Mouse (Mus musculus): ENCODE results near the gene Npas2. TPM values are rescaled to one million over a fixed set of nuclear protein-coding genes. Genes with fewer than 3 reads are reported as not detected.

Gene Npas2
- polyA plus RNA-seq, 1 experiment = 0.75 TPM

- no peaks in the 10 kb centered on the region for H3K27me3 ChIP-seq (ENCODE audit: control insufficient read depth, insufficient read depth, low read length, poor library complexity, severe bottlenecking)
- no peaks in the 10 kb centered on the region for H3K9me3 ChIP-seq (replicated peaks; ENCODE audit: control insufficient read depth, insufficient read depth, low read length, poor library complexity, severe bottlenecking)
- H3K27ac ChIP-seq (ENCODE audit: insufficient read depth, low read length) = no peak overlapping the region
- TF ChIP-seq POLR2A (IDR thresholded peaks at IDR 0.05; ENCODE audit: insufficient read depth, low read length) (no peak), EP300 (IDR thresholded peaks at IDR 0.05; ENCODE audit: insufficient read depth, low read depth, low read length) (no peak), CTCF (IDR thresholded peaks at IDR 0.05; ENCODE audit: low read depth, low read length) (no peak)
- no peaks in the 10 kb centered on the region for H3K36me3 ChIP-seq (ENCODE audit: control insufficient read depth, insufficient read depth, low read length, poor library complexity, severe bottlenecking)
- no peak overlapping the region for H3K9ac ChIP-seq (ENCODE audit: low read depth, poor library complexity, severe bottlenecking)
- no peaks in the 10 kb centered on the region for H3K4me1 ChIP-seq (ENCODE audit: control insufficient read depth, insufficient read depth, low read length)
- no peak overlapping the region for H3K4me3 ChIP-seq (ENCODE audit: low read depth, low read length)
Observed at GRCm38 (mm10) chr1:39335561-39336196, 142.1 kb downstream of the Npas2 start.

- Histone ChIP-seq H3K27ac (ENCODE audit: insufficient read depth, low read length) (no peak overlapping the region), H3K4me1 (ENCODE audit: control insufficient read depth, insufficient read depth, low read length) (no peaks in the 10 kb centered on the region), H3K9ac (ENCODE audit: low read depth, poor library complexity, severe bottlenecking) (no peak overlapping the region), H3K4me3 (ENCODE audit: low read depth, low read length) (no peak overlapping the region), H3K9me3 (replicated peaks; ENCODE audit: control insufficient read depth, insufficient read depth, low read length, poor library complexity, severe bottlenecking) (no peaks in the 10 kb centered on the region), H3K36me3 (ENCODE audit: control insufficient read depth, insufficient read depth, low read length, poor library complexity, severe bottlenecking) (no peaks in the 10 kb centered on the region), H3K27me3 (ENCODE audit: control insufficient read depth, insufficient read depth, low read length, poor library complexity, severe bottlenecking) (no peaks in the 10 kb centered on the region)
- TF ChIP-seq EP300 (IDR thresholded peaks at IDR 0.05; ENCODE audit: insufficient read depth, low read depth, low read length) = no peak
- no peak for TF ChIP-seq POLR2A (IDR thresholded peaks at IDR 0.05; ENCODE audit: insufficient read depth, low read length)
- TF ChIP-seq CTCF (IDR thresholded peaks at IDR 0.05; ENCODE audit: low read depth, low read length) = no peak
Observed at GRCm38 (mm10) chr1:39336788-39337187, 143.3 kb downstream of the Npas2 start.

- no peak for TF ChIP-seq EP300 (IDR thresholded peaks at IDR 0.05; ENCODE audit: insufficient read depth, low read depth, low read length)
- TF ChIP-seq POLR2A (IDR thresholded peaks at IDR 0.05; ENCODE audit: insufficient read depth, low read length) = no peak
- TF ChIP-seq CTCF (IDR thresholded peaks at IDR 0.05; ENCODE audit: low read depth, low read length) = no peak
- H3K9ac ChIP-seq (ENCODE audit: low read depth, poor library complexity, severe bottlenecking) = no peak overlapping the region
- H3K4me1 ChIP-seq (ENCODE audit: control insufficient read depth, insufficient read depth, low read length) = no peaks in the 10 kb centered on the region
- no peak overlapping the region for H3K27ac ChIP-seq (ENCODE audit: insufficient read depth, low read length)
- no peak overlapping the region for H3K4me3 ChIP-seq (ENCODE audit: low read depth, low read length)
- no peaks in the 10 kb centered on the region for H3K9me3 ChIP-seq (replicated peaks; ENCODE audit: control insufficient read depth, insufficient read depth, low read length, poor library complexity, severe bottlenecking)
- no peaks in the 10 kb centered on the region for H3K27me3 ChIP-seq (ENCODE audit: control insufficient read depth, insufficient read depth, low read length, poor library complexity, severe bottlenecking)
- H3K36me3 ChIP-seq (ENCODE audit: control insufficient read depth, insufficient read depth, low read length, poor library complexity, severe bottlenecking) = no peaks in the 10 kb centered on the region
Observed at GRCm38 (mm10) chr1:39338831-39339230, 145.3 kb downstream of the Npas2 start.

- Histone ChIP-seq H3K27me3 (ENCODE audit: control insufficient read depth, insufficient read depth, low read length, poor library complexity, severe bottlenecking) (no peaks in the 10 kb centered on the region), H3K36me3 (ENCODE audit: control insufficient read depth, insufficient read depth, low read length, poor library complexity, severe bottlenecking) (no peaks in the 10 kb centered on the region), H3K4me3 (ENCODE audit: low read depth, low read length) (no peak overlapping the region), H3K9me3 (replicated peaks; ENCODE audit: control insufficient read depth, insufficient read depth, low read length, poor library complexity, severe bottlenecking) (no peaks in the 10 kb centered on the region), H3K27ac (ENCODE audit: insufficient read depth, low read length) (no peak overlapping the region), H3K4me1 (ENCODE audit: control insufficient read depth, insufficient read depth, low read length) (no peaks in the 10 kb centered on the region), H3K9ac (ENCODE audit: low read depth, poor library complexity, severe bottlenecking) (no peak overlapping the region)
- no peak for TF ChIP-seq POLR2A (IDR thresholded peaks at IDR 0.05; ENCODE audit: insufficient read depth, low read length)
- TF ChIP-seq EP300 (IDR thresholded peaks at IDR 0.05; ENCODE audit: insufficient read depth, low read depth, low read length) = no peak
- no peak for TF ChIP-seq CTCF (IDR thresholded peaks at IDR 0.05; ENCODE audit: low read depth, low read length)
Observed at GRCm38 (mm10) chr1:39339455-39339854, 145.9 kb downstream of the Npas2 start.

GRCm38 (mm10) chr1:39340156-39340555 is 146.6 kb downstream of the Npas2 start:
- no peaks in the 10 kb centered on the region for H3K4me1 ChIP-seq (ENCODE audit: control insufficient read depth, insufficient read depth, low read length)
- no peak overlapping the region for H3K4me3 ChIP-seq (ENCODE audit: low read depth, low read length)
- H3K9me3 ChIP-seq (replicated peaks; ENCODE audit: control insufficient read depth, insufficient read depth, low read length, poor library complexity, severe bottlenecking) = no peaks in the 10 kb centered on the region
- no peaks in the 10 kb centered on the region for H3K27me3 ChIP-seq (ENCODE audit: control insufficient read depth, insufficient read depth, low read length, poor library complexity, severe bottlenecking)
- TF ChIP-seq POLR2A (IDR thresholded peaks at IDR 0.05; ENCODE audit: insufficient read depth, low read length) = no peak
- TF ChIP-seq EP300 (IDR thresholded peaks at IDR 0.05; ENCODE audit: insufficient read depth, low read depth, low read length) = no peak
- no peak for TF ChIP-seq CTCF (IDR thresholded peaks at IDR 0.05; ENCODE audit: low read depth, low read length)
- H3K36me3 ChIP-seq (ENCODE audit: control insufficient read depth, insufficient read depth, low read length, poor library complexity, severe bottlenecking) = no peaks in the 10 kb centered on the region
- H3K9ac ChIP-seq (ENCODE audit: low read depth, poor library complexity, severe bottlenecking) = no peak overlapping the region
- H3K27ac ChIP-seq (ENCODE audit: insufficient read depth, low read length) = no peak overlapping the region

- TF ChIP-seq POLR2A (IDR thresholded peaks at IDR 0.05; ENCODE audit: insufficient read depth, low read length) = no peak
- TF ChIP-seq CTCF (IDR thresholded peaks at IDR 0.05; ENCODE audit: low read depth, low read length) = peak; percentile 72
- TF ChIP-seq EP300 (IDR thresholded peaks at IDR 0.05; ENCODE audit: insufficient read depth, low read depth, low read length) = no peak
- Histone ChIP-seq H3K4me3 (ENCODE audit: low read depth, low read length) (no peak overlapping the region), H3K4me1 (ENCODE audit: control insufficient read depth, insufficient read depth, low read length) (no peaks in the 10 kb centered on the region), H3K27me3 (ENCODE audit: control insufficient read depth, insufficient read depth, low read length, poor library complexity, severe bottlenecking) (no peaks in the 10 kb centered on the region), H3K9ac (ENCODE audit: low read depth, poor library complexity, severe bottlenecking) (no peak overlapping the region), H3K9me3 (replicated peaks; ENCODE audit: control insufficient read depth, insufficient read depth, low read length, poor library complexity, severe bottlenecking) (no peaks in the 10 kb centered on the region), H3K27ac (ENCODE audit: insufficient read depth, low read length) (no peak overlapping the region), H3K36me3 (ENCODE audit: control insufficient read depth, insufficient read depth, low read length, poor library complexity, severe bottlenecking) (no peaks in the 10 kb centered on the region)
Observed at GRCm38 (mm10) chr1:39340647-39341046, 147.1 kb downstream of the Npas2 start.

Measured in ES-Bruce4 (cell line).